Mouse (Mus musculus): ENCODE measurements around the gene Liph. TPM values are rescaled to one million over a fixed set of nuclear protein-coding genes. Genes with fewer than 3 reads are reported as not detected.

Gene Liph
- polyA plus RNA-seq, 1 experiment, result 2.8 TPM

GRCm38 (mm10) chr16:21976203-21976602, 19.3 kb downstream of the Liph start:
- no peak overlapping the region for H3K27ac ChIP-seq (ENCODE audit: control insufficient read depth, insufficient read depth, low read depth, low read length)
- H3K36me3 ChIP-seq (ENCODE audit: control insufficient read depth, insufficient read depth, low read length), result no peaks in the 10 kb centered on the region
- TF ChIP-seq CTCF (IDR thresholded peaks at IDR 0.05; ENCODE audit: control insufficient read depth, insufficient read depth, insufficient replicate concordance, low read depth, low read length), result no peak
- TF ChIP-seq POLR2A (IDR thresholded peaks at IDR 0.05; ENCODE audit: control insufficient read depth, low read depth, low read length), result no peak
- H3K27me3 ChIP-seq (ENCODE audit: control insufficient read depth, insufficient read depth, low read length), result no peaks in the 10 kb centered on the region
- H3K4me3 ChIP-seq (ENCODE audit: control insufficient read depth, low read depth, low read length), result no peak overlapping the region
- H3K4me1 ChIP-seq (ENCODE audit: control insufficient read depth, insufficient read depth, low read length), result no peaks in the 10 kb centered on the region

GRCm38 (mm10) chr16:21971446-21971845, 24.0 kb downstream of the Liph start:
- no peak overlapping the region for H3K27ac ChIP-seq (ENCODE audit: control insufficient read depth, insufficient read depth, low read depth, low read length)
- H3K36me3 ChIP-seq (ENCODE audit: control insufficient read depth, insufficient read depth, low read length), result no peaks in the 10 kb centered on the region
- TF ChIP-seq POLR2A (IDR thresholded peaks at IDR 0.05; ENCODE audit: control insufficient read depth, low read depth, low read length) (no peak), CTCF (IDR thresholded peaks at IDR 0.05; ENCODE audit: control insufficient read depth, insufficient read depth, insufficient replicate concordance, low read depth, low read length) (no peak)
- no peak overlapping the region for H3K4me3 ChIP-seq (ENCODE audit: control insufficient read depth, low read depth, low read length)
- H3K4me1 ChIP-seq (ENCODE audit: control insufficient read depth, insufficient read depth, low read length), result no peaks in the 10 kb centered on the region
- no peaks in the 10 kb centered on the region for H3K27me3 ChIP-seq (ENCODE audit: control insufficient read depth, insufficient read depth, low read length)

- H3K4me1 ChIP-seq (ENCODE audit: control insufficient read depth, insufficient read depth, low read length), result no peaks in the 10 kb centered on the region
- no peaks in the 10 kb centered on the region for H3K27me3 ChIP-seq (ENCODE audit: control insufficient read depth, insufficient read depth, low read length)
- no peaks in the 10 kb centered on the region for H3K36me3 ChIP-seq (ENCODE audit: control insufficient read depth, insufficient read depth, low read length)
- TF ChIP-seq POLR2A (IDR thresholded peaks at IDR 0.05; ENCODE audit: control insufficient read depth, low read depth, low read length) (no peak), CTCF (IDR thresholded peaks at IDR 0.05; ENCODE audit: control insufficient read depth, insufficient read depth, insufficient replicate concordance, low read depth, low read length) (no peak)
- no peak overlapping the region for H3K4me3 ChIP-seq (ENCODE audit: control insufficient read depth, low read depth, low read length)
- H3K27ac ChIP-seq (ENCODE audit: control insufficient read depth, insufficient read depth, low read depth, low read length), result no peak overlapping the region
Observed at GRCm38 (mm10) chr16:21970536-21970935, 24.9 kb downstream of the Liph start.

GRCm38 (mm10) chr16:21969874-21970273, 25.6 kb downstream of the Liph start:
- Histone ChIP-seq H3K4me3 (ENCODE audit: control insufficient read depth, low read depth, low read length) (no peak overlapping the region), H3K27me3 (ENCODE audit: control insufficient read depth, insufficient read depth, low read length) (no peaks in the 10 kb centered on the region)
- no peak for TF ChIP-seq POLR2A (IDR thresholded peaks at IDR 0.05; ENCODE audit: control insufficient read depth, low read depth, low read length)
- TF ChIP-seq CTCF (IDR thresholded peaks at IDR 0.05; ENCODE audit: control insufficient read depth, insufficient read depth, insufficient replicate concordance, low read depth, low read length), result no peak

GRCm38 (mm10) chr16:21965576-21965975, 29.9 kb downstream of the Liph start:
- H3K27ac ChIP-seq (ENCODE audit: control insufficient read depth, insufficient read depth, low read depth, low read length), result no peak overlapping the region
- H3K27me3 ChIP-seq (ENCODE audit: control insufficient read depth, insufficient read depth, low read length), result no peaks in the 10 kb centered on the region
- TF ChIP-seq POLR2A (IDR thresholded peaks at IDR 0.05; ENCODE audit: control insufficient read depth, low read depth, low read length) (no peak), CTCF (IDR thresholded peaks at IDR 0.05; ENCODE audit: control insufficient read depth, insufficient read depth, insufficient replicate concordance, low read depth, low read length) (no peak)
- H3K4me3 ChIP-seq (ENCODE audit: control insufficient read depth, low read depth, low read length), result no peak overlapping the region
- H3K36me3 ChIP-seq (ENCODE audit: control insufficient read depth, insufficient read depth, low read length), result no peaks in the 10 kb centered on the region
- no peaks in the 10 kb centered on the region for H3K4me1 ChIP-seq (ENCODE audit: control insufficient read depth, insufficient read depth, low read length)

More at GRCm38 (mm10) chr16:21969874-21970273, 25.6 kb downstream of the Liph start:
- no peak overlapping the region for H3K27ac ChIP-seq (ENCODE audit: control insufficient read depth, insufficient read depth, low read depth, low read length)
- H3K36me3 ChIP-seq (ENCODE audit: control insufficient read depth, insufficient read depth, low read length), result no peaks in the 10 kb centered on the region
- H3K4me1 ChIP-seq (ENCODE audit: control insufficient read depth, insufficient read depth, low read length), result no peaks in the 10 kb centered on the region

- TF ChIP-seq CTCF (IDR thresholded peaks at IDR 0.05; ENCODE audit: control insufficient read depth, insufficient read depth, insufficient replicate concordance, low read depth, low read length), result no peak
- no peak for TF ChIP-seq POLR2A (IDR thresholded peaks at IDR 0.05; ENCODE audit: control insufficient read depth, low read depth, low read length)
- Histone ChIP-seq H3K27ac (ENCODE audit: control insufficient read depth, insufficient read depth, low read depth, low read length) (no peak overlapping the region), H3K4me1 (ENCODE audit: control insufficient read depth, insufficient read depth, low read length) (no peaks in the 10 kb centered on the region), H3K4me3 (ENCODE audit: control insufficient read depth, low read depth, low read length) (no peak overlapping the region), H3K36me3 (ENCODE audit: control insufficient read depth, insufficient read depth, low read length) (no peaks in the 10 kb centered on the region), H3K27me3 (ENCODE audit: control insufficient read depth, insufficient read depth, low read length) (no peaks in the 10 kb centered on the region)
Observed at GRCm38 (mm10) chr16:21955591-21955990, 39.9 kb downstream of the Liph start.

GRCm38 (mm10) chr16:21946761-21947715, 48.4 kb downstream of the Liph start, which contains the start of gene Tmem41a:
TSS of gene Tmem41a (minus strand) at chr16:21947552.
- Histone ChIP-seq H3K4me3 (ENCODE audit: control insufficient read depth, low read depth, low read length) (peak within 1 kb of the TSS; percentile 87), H3K4me1 (ENCODE audit: control insufficient read depth, insufficient read depth, low read length) (peaks cover 22% of the 10 kb centered on the region), H3K27ac (ENCODE audit: control insufficient read depth, insufficient read depth, low read depth, low read length) (peak within 1 kb of the TSS; percentile 36; the same call in 1 of the 2 replicates), H3K36me3 (ENCODE audit: control insufficient read depth, insufficient read depth, low read length) (no peaks in the 10 kb centered on the region), H3K27me3 (ENCODE audit: control insufficient read depth, insufficient read depth, low read length) (no peaks in the 10 kb centered on the region)
- TF ChIP-seq POLR2A (IDR thresholded peaks at IDR 0.05; ENCODE audit: control insufficient read depth, low read depth, low read length), result no peak
- no peak for TF ChIP-seq CTCF (IDR thresholded peaks at IDR 0.05; ENCODE audit: control insufficient read depth, insufficient read depth, insufficient replicate concordance, low read depth, low read length)
